Mouse (Mus musculus): ENCODE measurements around the gene Gm3164.
"Not testable (repeated sequence)": the region's sequence is repeated elsewhere in the genome, so short reads cannot be mapped to it uniquely, and the experiment has no call there.

The Gm3164 gene

GRCm38 (mm10) chr14:4414965-4415835, at the start of gene Gm3164:
TSS of gene Gm3164 (plus strand) at chr14:4415448.
- DNase-seq (ENCODE audit: low read depth, low spot score), result not testable (repeated sequence)

GRCm38 (mm10) chr14:4368991-4369390, 46.3 kb upstream of the Gm3164 start:
- not testable (repeated sequence) for DNase-seq (ENCODE audit: low read depth, low spot score)

- not testable (repeated sequence) for DNase-seq (ENCODE audit: low read depth, low spot score)
Measured at GRCm38 (mm10) chr14:4369691-4370090, 45.6 kb upstream of the Gm3164 start.

GRCm38 (mm10) chr14:4377871-4378270, 37.4 kb upstream of the Gm3164 start:
- not testable (repeated sequence) for DNase-seq (ENCODE audit: low read depth, low spot score)

GRCm38 (mm10) chr14:4385606-4386005, 29.6 kb upstream of the Gm3164 start:
- DNase-seq (ENCODE audit: low read depth, low spot score), result not testable (repeated sequence)

- not testable (repeated sequence) for DNase-seq (ENCODE audit: low read depth, low spot score)
Measured at GRCm38 (mm10) chr14:4392841-4393530, 22.3 kb upstream of the Gm3164 start.

GRCm38 (mm10) chr14:4397226-4397625, 18.0 kb upstream of the Gm3164 start, which contains the start of gene Gm3159:
TSS of gene Gm3159 (plus strand) at chr14:4397526.
- not testable (repeated sequence) for DNase-seq (ENCODE audit: low read depth, low spot score)

GRCm38 (mm10) chr14:4398624-4399023, 16.6 kb upstream of the Gm3164 start:
- DNase-seq (ENCODE audit: low read depth, low spot score), result not testable (repeated sequence)

GRCm38 (mm10) chr14:4400115-4400789, 15.0 kb upstream of the Gm3164 start:
- DNase-seq (ENCODE audit: low read depth, low spot score), result not testable (repeated sequence)

- DNase-seq (ENCODE audit: low read depth, low spot score), result not testable (repeated sequence)
Measured at GRCm38 (mm10) chr14:4401245-4401644, 14.0 kb upstream of the Gm3164 start.

- DNase-seq (ENCODE audit: low read depth, low spot score), result not testable (repeated sequence)
Measured at GRCm38 (mm10) chr14:4403840-4404239, 11.4 kb upstream of the Gm3164 start.

- not testable (repeated sequence) for DNase-seq (ENCODE audit: low read depth, low spot score)
Measured at GRCm38 (mm10) chr14:4409939-4410338, 5.3 kb upstream of the Gm3164 start.

- not testable (repeated sequence) for DNase-seq (ENCODE audit: low read depth, low spot score)
Measured at GRCm38 (mm10) chr14:4430692-4431091, 15.4 kb downstream of the Gm3164 start, which contains the start of gene Gm3173. TSS of gene Gm3173 (plus strand) at chr14:4430992.

- not testable (repeated sequence) for DNase-seq (ENCODE audit: low read depth, low spot score)
Measured at GRCm38 (mm10) chr14:4481445-4481844, 66.2 kb downstream of the Gm3164 start, which contains the start of gene Gm3182. TSS of gene Gm3182 (plus strand) at chr14:4481745.

All from retina, adult 2 months (tissue).